Mouse (Mus musculus): ENCODE results near the gene Arhgef28. TPM values are rescaled to one million over a fixed set of nuclear protein-coding genes. Genes with fewer than 3 reads are reported as not detected.
"Not testable (repeated sequence)": the region's sequence is repeated elsewhere in the genome, so short reads cannot be mapped to it uniquely, and the experiment has no call there.

Gene Arhgef28
- polyA plus RNA-seq, 1 experiment, result not detected

GRCm38 (mm10) chr13:98117566-98118254 is 88.5 kb downstream of the Arhgef28 start:
- Histone ChIP-seq H3K27me3 (replicated peaks) (peaks cover 32% of the 10 kb centered on the region), H3K36me3 (replicated peaks; ENCODE audit: low read length) (no peaks in the 10 kb centered on the region), H3K4me3 (replicated peaks) (no peak overlapping the region), H3K4me1 (0 out of 2 replicates have a peak, but pooled peaks cover under 1% of the 10 kb centered on the region), H3K9me3 (peaks cover 22% of the 10 kb centered on the region)
- no peak for TF ChIP-seq GATA1 (IDR thresholded peaks at IDR 0.05; ENCODE audit: borderline replicate concordance, low read length)
- TF ChIP-seq FLI1 (IDR thresholded peaks at IDR 0.05; ENCODE audit: low read length), result no peak

- Histone ChIP-seq H3K4me1 (no peaks in the 10 kb centered on the region), H3K4me3 (replicated peaks) (no peak overlapping the region), H3K9me3 (peaks cover 16% of the 10 kb centered on the region), H3K36me3 (replicated peaks; ENCODE audit: low read length) (no peaks in the 10 kb centered on the region), H3K27me3 (replicated peaks) (peaks cover 17% of the 10 kb centered on the region)
- no peak for TF ChIP-seq GATA1 (IDR thresholded peaks at IDR 0.05; ENCODE audit: borderline replicate concordance, low read length)
- no peak for TF ChIP-seq FLI1 (IDR thresholded peaks at IDR 0.05; ENCODE audit: low read length)
These were observed 90.6 kb downstream of the Arhgef28 start for GRCm38 (mm10) chr13:98115650-98116049.

- TF ChIP-seq GATA1 (IDR thresholded peaks at IDR 0.05; ENCODE audit: borderline replicate concordance, low read length) (no peak), FLI1 (IDR thresholded peaks at IDR 0.05; ENCODE audit: low read length) (no peak)
- no peaks in the 10 kb centered on the region for H3K36me3 ChIP-seq (replicated peaks; ENCODE audit: low read length)
These were observed 91.2 kb downstream of the Arhgef28 start for GRCm38 (mm10) chr13:98115051-98115450.

GRCm38 (mm10) chr13:98112812-98113503 is 93.3 kb downstream of the Arhgef28 start:
- no peak for TF ChIP-seq FLI1 (IDR thresholded peaks at IDR 0.05; ENCODE audit: low read length)
- no peak for TF ChIP-seq GATA1 (IDR thresholded peaks at IDR 0.05; ENCODE audit: borderline replicate concordance, low read length)
- Histone ChIP-seq H3K9me3 (no peaks in the 10 kb centered on the region), H3K36me3 (replicated peaks; ENCODE audit: low read length) (no peaks in the 10 kb centered on the region), H3K4me1 (no peaks in the 10 kb centered on the region), H3K4me3 (replicated peaks) (no peak overlapping the region), H3K27me3 (replicated peaks) (peaks cover 10% of the 10 kb centered on the region)

More at GRCm38 (mm10) chr13:98115051-98115450, 91.2 kb downstream of the Arhgef28 start:
- peaks cover 10% of the 10 kb centered on the region for H3K9me3 ChIP-seq
- no peaks in the 10 kb centered on the region for H3K4me1 ChIP-seq
- H3K4me3 ChIP-seq (replicated peaks), result no peak overlapping the region
- H3K27me3 ChIP-seq (replicated peaks), result peaks cover 13% of the 10 kb centered on the region

- TF ChIP-seq GATA1 (IDR thresholded peaks at IDR 0.05; ENCODE audit: borderline replicate concordance, low read length) (no peak), FLI1 (IDR thresholded peaks at IDR 0.05; ENCODE audit: low read length) (no peak)
- peaks cover 2% of the 10 kb centered on the region; the same call in 1 of the 2 replicates for H3K9me3 ChIP-seq
These were observed 94.7 kb downstream of the Arhgef28 start for GRCm38 (mm10) chr13:98111531-98111930.

GRCm38 (mm10) chr13:98111021-98111420 is 95.2 kb downstream of the Arhgef28 start:
- no peak overlapping the region for H3K4me3 ChIP-seq (replicated peaks)
- no peaks in the 10 kb centered on the region for H3K4me1 ChIP-seq
- peaks cover 6% of the 10 kb centered on the region for H3K9me3 ChIP-seq
- H3K27me3 ChIP-seq (replicated peaks), result peaks cover 8% of the 10 kb centered on the region
- TF ChIP-seq FLI1 (IDR thresholded peaks at IDR 0.05; ENCODE audit: low read length) (no peak), GATA1 (IDR thresholded peaks at IDR 0.05; ENCODE audit: borderline replicate concordance, low read length) (no peak)
- no peaks in the 10 kb centered on the region for H3K36me3 ChIP-seq (replicated peaks; ENCODE audit: low read length)

More at GRCm38 (mm10) chr13:98111531-98111930, 94.7 kb downstream of the Arhgef28 start:
- H3K27me3 ChIP-seq (replicated peaks), result peaks cover 8% of the 10 kb centered on the region
- no peaks in the 10 kb centered on the region for H3K36me3 ChIP-seq (replicated peaks; ENCODE audit: low read length)
- H3K4me3 ChIP-seq (replicated peaks), result no peak overlapping the region
- no peaks in the 10 kb centered on the region for H3K4me1 ChIP-seq

GRCm38 (mm10) chr13:98108481-98108880 is 97.8 kb downstream of the Arhgef28 start:
- H3K4me3 ChIP-seq (replicated peaks); H3K36me3 ChIP-seq (replicated peaks; ENCODE audit: low read length); H3K27me3 ChIP-seq (replicated peaks); H3K4me1 ChIP-seq: not testable (repeated sequence)
- peaks cover 16% of the 10 kb centered on the region for H3K9me3 ChIP-seq

GRCm38 (mm10) chr13:98107621-98108020 is 98.6 kb downstream of the Arhgef28 start:
- TF ChIP-seq GATA1 (IDR thresholded peaks at IDR 0.05; ENCODE audit: borderline replicate concordance, low read length) (no peak), FLI1 (IDR thresholded peaks at IDR 0.05; ENCODE audit: low read length) (no peak)
- H3K36me3 ChIP-seq (replicated peaks; ENCODE audit: low read length), result no peaks in the 10 kb centered on the region
- H3K4me3 ChIP-seq (replicated peaks), result no peak overlapping the region
- no peaks in the 10 kb centered on the region for H3K4me1 ChIP-seq
- H3K9me3 ChIP-seq, result peaks cover 16% of the 10 kb centered on the region
- peaks cover 2% of the 10 kb centered on the region for H3K27me3 ChIP-seq (replicated peaks)

- H3K36me3 ChIP-seq (replicated peaks; ENCODE audit: low read length), result no peaks in the 10 kb centered on the region
- TF ChIP-seq GATA1 (IDR thresholded peaks at IDR 0.05; ENCODE audit: borderline replicate concordance, low read length) (no peak), FLI1 (IDR thresholded peaks at IDR 0.05; ENCODE audit: low read length) (no peak)
- H3K9me3 ChIP-seq, result no peaks in the 10 kb centered on the region
- H3K4me3 ChIP-seq (replicated peaks), result no peak overlapping the region
- H3K4me1 ChIP-seq, result peaks cover 4% of the 10 kb centered on the region; the same call in 1 of the 2 replicates
- H3K27me3 ChIP-seq (replicated peaks), result peaks cover 9% of the 10 kb centered on the region
These were observed 110.3 kb downstream of the Arhgef28 start for GRCm38 (mm10) chr13:98095966-98096365.

- no peak overlapping the region for H3K4me3 ChIP-seq (replicated peaks)
- H3K4me1 ChIP-seq, result peaks cover 4% of the 10 kb centered on the region; the same call in 1 of the 2 replicates
- no peaks in the 10 kb centered on the region for H3K9me3 ChIP-seq
- TF ChIP-seq GATA1 (IDR thresholded peaks at IDR 0.05; ENCODE audit: borderline replicate concordance, low read length), result no peak
- no peak for TF ChIP-seq FLI1 (IDR thresholded peaks at IDR 0.05; ENCODE audit: low read length)
- peaks cover 9% of the 10 kb centered on the region for H3K27me3 ChIP-seq (replicated peaks)
- no peaks in the 10 kb centered on the region for H3K36me3 ChIP-seq (replicated peaks; ENCODE audit: low read length)
These were observed 111.9 kb downstream of the Arhgef28 start for GRCm38 (mm10) chr13:98094332-98094731.

Data from megakaryocyte, embryonic 14.5 days (primary cell).